Mouse (Mus musculus) stomach, embryonic 14.5 days (tissue): Measurements from ENCODE around the gene Stox2. TPM values are rescaled to one million over a fixed set of nuclear protein-coding genes. Genes with fewer than 3 reads are reported as not detected.

Experiments used
- ATAC-seq: fragments of 200-750 bp; cut with Nextera tagmentation; 2 replicates; pipeline ENCODE4 v1.8.0; 2017; ENCODE audit warnings: low read depth, moderate TSS enrichment; ENCODE audit not compliant: insufficient number of reproducible peaks, insufficient read depth, low FRiP score
- H3K27ac ChIP-seq: fragments of 300-500 bp; sonication (generic); 2 replicates; pipeline ENCODE4 v1.5.1; 2014; ENCODE audit warnings: mild to moderate bottlenecking, low read length, moderate library complexity, mixed read lengths
- H3K27me3 ChIP-seq: fragments of 300-500 bp; sonication (generic); 2 replicates; pipeline ENCODE4 v1.6.1; 2014; ENCODE audit warnings: low read length, control low read depth, mixed read lengths; ENCODE audit not compliant: control insufficient read depth, insufficient read depth
- H3K36me3 ChIP-seq: fragments of 300-500 bp; sonication (generic); 2 replicates; pipeline ENCODE4 v1.6.1; 2014; ENCODE audit warnings: mild to moderate bottlenecking, control low read depth, low read length, moderate library complexity, mixed read lengths; ENCODE audit not compliant: control insufficient read depth, insufficient read depth
- H3K4me1 ChIP-seq: fragments of 300-500 bp; sonication (generic); 2 replicates; pipeline ENCODE4 v1.6.1; 2014; ENCODE audit warnings: low read length, control low read depth, mixed read lengths; ENCODE audit not compliant: control insufficient read depth, insufficient read depth
- H3K4me2 ChIP-seq: fragments of 300-500 bp; sonication (generic); replicated peaks from 2 replicates; pipeline ENCODE4 v1.6.1; 2014; ENCODE audit warnings: low read depth, low read length, control low read depth
- H3K4me3 ChIP-seq: fragments of 300-500 bp; sonication (generic); 2 replicates; pipeline ENCODE4 v1.5.1; 2014; ENCODE audit warnings: low read depth, low read length, control low read depth
- H3K9ac ChIP-seq: fragments of 300-500 bp; sonication (generic); replicated peaks from 2 replicates; pipeline ENCODE4 v1.6.1; 2014; ENCODE audit warnings: low read depth, mild to moderate bottlenecking, control low read depth, low read length, moderate library complexity, mixed read lengths
- H3K9me3 ChIP-seq: fragments of 300-500 bp; sonication (generic); 2 replicates; pipeline ENCODE4 v1.6.1; 2016; ENCODE audit warnings: low read depth, low read length, control low read depth; ENCODE audit not compliant: control insufficient read depth
- WGBS: fragments of 180-500 bp; shearing (Covaris S2); extraction: QIAGEN DNeasy Blood & Tissue Kit; methylation state at CpG from one replicate; pipeline ENCODE4 v1.1.7; 2014; 5-methylcytosine and 5-hydroxymethylcytosine counted together
- polyA plus RNA-seq: library from polyadenylated mRNA; unstranded; fragments of >200 nt; fragmentation: Nextera tagmentation; extraction: Ambion mirVana; gene quantifications from 2 replicates; pipeline ENCODE4 v1.2.1, GENCODE M21; 2014

Gene Stox2
- polyA plus RNA-seq, 1 experiment from 2014 or later: 20.5 TPM

GRCm38 (mm10) chr8:47182771-47183558 is 263.2 kb downstream of the Stox2 start:
- WGBS: 76% methylated on average over 6 of the region's 6 CpGs
- no peak overlapping the region for H3K4me3 ChIP-seq
- H3K9ac ChIP-seq: no peak overlapping the region
- ATAC-seq: no peak
- no peaks in the 10 kb centered on the region; the same call in 1 of the 2 replicates for H3K4me1 ChIP-seq
- peaks cover 6% of the 10 kb centered on the region for H3K36me3 ChIP-seq
- H3K27ac ChIP-seq: no peak overlapping the region
- no peaks in the 10 kb centered on the region for H3K27me3 ChIP-seq
- no peak overlapping the region for H3K4me2 ChIP-seq
- no peaks in the 10 kb centered on the region for H3K9me3 ChIP-seq

GRCm38 (mm10) chr8:47182292-47182691 is 263.9 kb downstream of the Stox2 start:
- no peak for ATAC-seq
- Histone ChIP-seq H3K27me3 (no peaks in the 10 kb centered on the region), H3K4me3 (no peak overlapping the region), H3K4me2 (no peak overlapping the region), H3K9ac (no peak overlapping the region), H3K9me3 (no peaks in the 10 kb centered on the region), H3K4me1 (no peaks in the 10 kb centered on the region; the same call in 1 of the 2 replicates), H3K36me3 (peaks cover 6% of the 10 kb centered on the region), H3K27ac (no peak overlapping the region)
- WGBS: 80% methylated on average over 4 of the region's 4 CpGs

DNA sequence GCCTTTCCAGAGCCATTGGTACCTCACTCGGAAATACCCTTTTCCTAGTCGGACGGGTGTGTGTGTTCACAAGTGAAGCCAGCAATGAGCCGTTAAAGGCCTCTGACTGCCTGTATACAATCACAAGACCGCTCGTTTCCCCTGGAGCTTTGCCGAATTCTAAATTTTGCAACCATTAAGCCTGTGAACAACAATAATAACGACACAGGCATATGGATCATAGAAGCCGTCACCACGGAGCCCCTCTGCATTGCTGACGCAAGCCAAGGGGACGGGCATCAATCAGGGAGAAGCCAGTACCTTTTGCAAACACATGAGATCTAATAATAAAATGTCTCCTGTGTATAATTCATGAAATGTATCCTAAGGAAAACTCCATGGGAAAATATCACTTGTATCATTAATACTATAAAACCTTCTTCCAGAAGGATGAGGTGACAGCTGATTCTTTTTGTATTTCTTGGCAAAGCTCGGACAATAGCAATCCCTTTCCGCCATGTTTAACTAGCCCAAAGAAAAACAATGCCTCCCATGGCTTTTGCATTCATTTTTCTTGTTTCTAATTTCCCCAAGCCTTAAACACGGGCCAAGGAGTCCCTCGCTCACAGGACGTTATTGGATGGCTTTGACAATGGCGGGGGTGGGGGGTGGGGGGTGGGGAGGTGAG is 265.0 kb downstream of the Stox2 start:
- 83% methylated on average over 18 of the region's 18 CpGs for WGBS
- no peaks in the 10 kb centered on the region for H3K27me3 ChIP-seq
- no peak overlapping the region for H3K9ac ChIP-seq
- no peaks in the 10 kb centered on the region for H3K9me3 ChIP-seq
- no peak overlapping the region for H3K27ac ChIP-seq
- H3K36me3 ChIP-seq: peaks cover 4% of the 10 kb centered on the region
- no peak for ATAC-seq
- no peaks in the 10 kb centered on the region; the same call in 1 of the 2 replicates for H3K4me1 ChIP-seq
- H3K4me2 ChIP-seq: no peak overlapping the region
- H3K4me3 ChIP-seq: no peak overlapping the region

DNA sequence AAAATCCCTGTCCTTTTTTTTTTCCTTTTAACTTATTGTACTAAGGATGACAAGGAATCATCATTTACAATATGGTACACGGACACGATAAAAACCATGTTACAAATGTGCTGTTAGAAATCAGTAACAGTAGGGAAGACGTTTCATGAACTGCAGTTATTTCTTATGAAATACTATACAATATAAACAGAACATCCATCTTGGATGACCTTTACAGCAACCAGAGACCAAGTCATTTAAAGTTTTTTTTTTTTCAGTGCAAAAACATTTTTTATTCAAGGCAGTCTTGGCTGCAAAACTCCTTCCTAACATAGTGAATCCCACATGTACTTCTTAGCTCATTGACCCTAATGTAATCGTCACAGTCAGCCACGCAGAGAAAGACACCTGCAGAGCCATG is 266.0 kb downstream of the Stox2 start:
- H3K4me3 ChIP-seq: no peak overlapping the region
- H3K4me2 ChIP-seq: no peak overlapping the region
- no peak for ATAC-seq
- no peaks in the 10 kb centered on the region; the same call in 1 of the 2 replicates for H3K36me3 ChIP-seq
- 47% methylated on average over 5 of the region's 5 CpGs for WGBS
- no peak overlapping the region for H3K27ac ChIP-seq
- H3K27me3 ChIP-seq: no peaks in the 10 kb centered on the region
- H3K9ac ChIP-seq: no peak overlapping the region
- H3K9me3 ChIP-seq: no peaks in the 10 kb centered on the region
- no peaks in the 10 kb centered on the region; the same call in 1 of the 2 replicates for H3K4me1 ChIP-seq

- Histone ChIP-seq H3K4me1 (no peaks in the 10 kb centered on the region; the same call in 1 of the 2 replicates), H3K4me3 (no peak overlapping the region), H3K9ac (no peak overlapping the region), H3K27me3 (no peaks in the 10 kb centered on the region), H3K9me3 (no peaks in the 10 kb centered on the region), H3K36me3 (no peaks in the 10 kb centered on the region), H3K27ac (no peak overlapping the region), H3K4me2 (no peak overlapping the region)
- WGBS: 94% methylated on average over 2 of the region's 2 CpGs
- no peak for ATAC-seq
These were observed 267.4 kb downstream of the Stox2 start for GRCm38 (mm10) chr8:47178785-47179184.

GRCm38 (mm10) chr8:47173823-47174222 is 272.3 kb downstream of the Stox2 start:
- no peak for ATAC-seq
- Histone ChIP-seq H3K27me3 (no peaks in the 10 kb centered on the region), H3K4me2 (no peak overlapping the region), H3K9ac (no peak overlapping the region), H3K36me3 (no peaks in the 10 kb centered on the region), H3K4me1 (no peaks in the 10 kb centered on the region), H3K27ac (no peak overlapping the region), H3K9me3 (no peaks in the 10 kb centered on the region), H3K4me3 (no peak overlapping the region)
- WGBS: 64% methylated on average over 7 of the region's 7 CpGs

- no peaks in the 10 kb centered on the region for H3K9me3 ChIP-seq
- H3K9ac ChIP-seq: no peak overlapping the region
- H3K4me3 ChIP-seq: no peak overlapping the region
- H3K4me1 ChIP-seq: no peaks in the 10 kb centered on the region
- no peak overlapping the region for H3K27ac ChIP-seq
- H3K27me3 ChIP-seq: no peaks in the 10 kb centered on the region
- no peaks in the 10 kb centered on the region for H3K36me3 ChIP-seq
- ATAC-seq: no peak
- WGBS: 66% methylated on average over 10 of the region's 10 CpGs
- H3K4me2 ChIP-seq: no peak overlapping the region
These were observed 273.3 kb downstream of the Stox2 start for GRCm38 (mm10) chr8:47172848-47173247.

GRCm38 (mm10) chr8:47160688-47161087 is 285.5 kb downstream of the Stox2 start:
- 77% methylated on average over 3 of the region's 3 CpGs for WGBS
- Histone ChIP-seq H3K4me2 (no peak overlapping the region), H3K4me3 (no peak overlapping the region), H3K9ac (no peak overlapping the region), H3K27me3 (no peaks in the 10 kb centered on the region), H3K4me1 (no peaks in the 10 kb centered on the region), H3K36me3 (no peaks in the 10 kb centered on the region), H3K9me3 (no peaks in the 10 kb centered on the region), H3K27ac (no peak overlapping the region)
- ATAC-seq: no peak
